Mouse (Mus musculus) stomach, embryonic 15.5 days (tissue): ENCODE measurements at regions not wholly inside any gene's neighbourhood (a gene's known extent, or its start where the extent isn't known, plus 50 kb on each side); places are given as distances from the start of the nearest gene placed in this dataset.
"Not testable (repeated sequence)": the region's sequence is repeated elsewhere in the genome, so short reads cannot be mapped to it uniquely, and the experiment has no call there.

Source experiments
- ATAC-seq: fragments of 200-750 bp; cut with Nextera tagmentation; 2 replicates; pipeline ENCODE4 v1.8.0; 2017; ENCODE audit warnings: low read depth, moderate number of reproducible peaks, moderate TSS enrichment; ENCODE audit not compliant: insufficient read depth, low FRiP score
- H3K27ac ChIP-seq: fragments of 300-500 bp; sonication (generic); 2 replicates; pipeline ENCODE4 v1.5.1; 2015; ENCODE audit warnings: mild to moderate bottlenecking, inconsistent platforms
- H3K27me3 ChIP-seq: fragments of 300-500 bp; sonication (generic); replicated peaks from 2 replicates; pipeline ENCODE4 v1.6.1; 2015; ENCODE audit warnings: inconsistent platforms
- H3K36me3 ChIP-seq: fragments of 300-500 bp; sonication (generic); 2 replicates; pipeline ENCODE4 v1.6.1; 2015; ENCODE audit warnings: inconsistent platforms
- H3K4me1 ChIP-seq: fragments of 300-500 bp; sonication (generic); 2 replicates; pipeline ENCODE4 v1.6.1; 2015; ENCODE audit warnings: inconsistent platforms
- H3K4me2 ChIP-seq: fragments of 300-500 bp; sonication (generic); 2 replicates; pipeline ENCODE4 v1.6.1; 2015; ENCODE audit warnings: mild to moderate bottlenecking, inconsistent platforms
- H3K4me3 ChIP-seq: fragments of 300-500 bp; sonication (generic); replicated peaks from 2 replicates; pipeline ENCODE4 v1.5.1; 2015; ENCODE audit warnings: inconsistent platforms
- H3K9ac ChIP-seq: fragments of 300-500 bp; sonication (generic); 2 replicates; pipeline ENCODE4 v1.6.1; 2015; ENCODE audit warnings: inconsistent platforms
- H3K9me3 ChIP-seq: fragments of 300-500 bp; sonication (generic); 2 replicates; pipeline ENCODE4 v1.6.1; 2016; ENCODE audit warnings: inconsistent platforms
- WGBS: fragments of 180-500 bp; shearing (Covaris S2); methylation state at CpG from one replicate; pipeline ENCODE4 v1.1.7; 2015; 5-methylcytosine and 5-hydroxymethylcytosine counted together

GRCm38 (mm10) chr13:18651658-18652057 lies 65.4 kb upstream of the Vps41 start:
- Histone ChIP-seq H3K9me3 (no peaks in the 10 kb centered on the region), H3K27me3 (no peaks in the 10 kb centered on the region), H3K4me1 (no peaks in the 10 kb centered on the region), H3K9ac (no peak overlapping the region), H3K4me2 (no peak overlapping the region), H3K27ac (no peak overlapping the region), H3K36me3 (no peaks in the 10 kb centered on the region), H3K4me3 (no peak overlapping the region)
- no peak for ATAC-seq
- 83% methylated on average over 1 of the region's 1 CpGs for WGBS

GRCm38 (mm10) chr13:18614763-18615616 lies 102.1 kb upstream of the Vps41 start:
- Histone ChIP-seq H3K27me3 (no peaks in the 10 kb centered on the region), H3K27ac (no peak overlapping the region), H3K4me1 (no peaks in the 10 kb centered on the region), H3K9ac (no peak overlapping the region), H3K9me3 (no peaks in the 10 kb centered on the region), H3K4me2 (peak overlapping the region; percentile 34), H3K4me3 (no peak overlapping the region), H3K36me3 (no peaks in the 10 kb centered on the region)
- 17% methylated on average over 18 of the region's 18 CpGs for WGBS
- ATAC-seq = peak; percentile 47; the same call in 1 of the 2 replicates

DNA sequence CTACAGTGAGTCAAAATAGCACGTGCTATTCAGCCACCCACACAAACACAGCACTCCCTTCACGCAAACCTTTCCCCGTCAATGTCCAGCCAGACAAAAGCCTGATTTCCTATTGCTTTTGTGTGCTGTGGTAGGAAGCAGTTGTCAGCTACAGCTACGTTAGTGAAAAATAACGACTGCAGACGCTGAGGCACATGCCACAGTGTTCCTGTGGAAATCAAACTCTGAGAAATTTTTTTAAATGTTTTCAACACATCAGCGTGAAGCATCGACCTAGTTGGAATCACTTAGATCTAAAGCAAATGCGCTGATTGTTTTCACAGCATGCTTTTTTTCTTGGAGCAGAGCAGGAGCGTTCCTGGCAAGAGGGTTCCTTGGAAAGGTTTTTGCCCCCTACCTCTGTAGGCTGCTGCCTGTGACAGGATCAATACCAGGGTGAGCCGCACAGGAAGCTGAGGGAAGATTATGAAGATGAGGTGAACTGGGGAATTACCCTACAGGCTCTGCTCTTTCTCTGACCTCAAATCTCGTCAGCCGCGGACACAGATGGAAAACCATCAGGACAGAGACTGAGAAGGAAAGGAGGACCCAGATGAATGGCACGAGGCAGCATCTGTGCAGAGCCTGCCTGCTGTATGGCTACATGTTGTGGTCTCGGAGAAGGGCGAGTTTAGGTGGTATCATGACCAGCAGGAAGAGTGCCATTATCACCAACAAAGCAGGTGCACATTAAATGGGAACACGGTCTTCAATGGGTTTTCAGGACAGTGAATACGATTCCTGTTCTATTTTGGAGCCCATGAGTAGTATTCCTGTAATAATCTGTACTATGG lies 136.2 kb upstream of the Vps41 start:
- H3K27ac ChIP-seq = no peak overlapping the region
- no peak for ATAC-seq
- H3K4me3 ChIP-seq = no peak overlapping the region
- H3K9ac ChIP-seq = no peak overlapping the region
- no peaks in the 10 kb centered on the region for H3K9me3 ChIP-seq
- H3K36me3 ChIP-seq = no peaks in the 10 kb centered on the region
- H3K4me2 ChIP-seq = no peak overlapping the region
- no peaks in the 10 kb centered on the region for H3K27me3 ChIP-seq
- H3K4me1 ChIP-seq = no peaks in the 10 kb centered on the region
- 46% methylated on average over 19 of the region's 19 CpGs for WGBS

DNA sequence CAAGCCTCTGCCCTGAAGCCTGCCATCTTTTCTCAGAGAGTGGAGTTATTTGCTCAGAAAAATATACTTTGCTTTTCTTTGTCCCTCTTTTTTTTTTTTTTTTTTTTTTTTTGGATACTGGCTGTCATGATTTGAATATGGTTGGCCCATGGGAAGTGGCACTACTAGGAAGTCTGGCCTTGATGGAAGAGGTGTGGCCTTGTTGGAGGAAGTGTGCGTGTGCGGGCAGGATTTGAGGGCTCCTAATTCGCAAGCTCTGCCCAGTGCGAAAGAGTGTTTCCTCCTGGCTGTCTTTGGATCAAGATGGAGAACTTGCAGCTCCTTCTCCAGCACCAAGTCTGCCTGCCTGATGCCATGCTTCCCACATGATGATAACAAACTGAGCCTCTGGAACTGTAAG lies 141.1 kb upstream of the Vps41 start:
- H3K9ac ChIP-seq = no peak overlapping the region
- no peaks in the 10 kb centered on the region for H3K4me1 ChIP-seq
- no peak overlapping the region for H3K27ac ChIP-seq
- ATAC-seq = no peak
- no peaks in the 10 kb centered on the region for H3K27me3 ChIP-seq
- no peak overlapping the region for H3K4me3 ChIP-seq
- 74% methylated on average over 4 of the region's 4 CpGs for WGBS
- H3K4me2 ChIP-seq = no peak overlapping the region
- H3K36me3 ChIP-seq = no peaks in the 10 kb centered on the region
- no peaks in the 10 kb centered on the region for H3K9me3 ChIP-seq

GRCm38 (mm10) chr13:18575599-18575998 lies 141.5 kb upstream of the Vps41 start:
- Histone ChIP-seq H3K9me3 (no peaks in the 10 kb centered on the region), H3K4me1 (no peaks in the 10 kb centered on the region), H3K4me2 (no peak overlapping the region), H3K4me3 (no peak overlapping the region), H3K9ac (no peak overlapping the region), H3K27ac (no peak overlapping the region), H3K27me3 (no peaks in the 10 kb centered on the region), H3K36me3 (no peaks in the 10 kb centered on the region)
- WGBS = 15% methylated on average over 5 of the region's 5 CpGs
- ATAC-seq = no peak

DNA sequence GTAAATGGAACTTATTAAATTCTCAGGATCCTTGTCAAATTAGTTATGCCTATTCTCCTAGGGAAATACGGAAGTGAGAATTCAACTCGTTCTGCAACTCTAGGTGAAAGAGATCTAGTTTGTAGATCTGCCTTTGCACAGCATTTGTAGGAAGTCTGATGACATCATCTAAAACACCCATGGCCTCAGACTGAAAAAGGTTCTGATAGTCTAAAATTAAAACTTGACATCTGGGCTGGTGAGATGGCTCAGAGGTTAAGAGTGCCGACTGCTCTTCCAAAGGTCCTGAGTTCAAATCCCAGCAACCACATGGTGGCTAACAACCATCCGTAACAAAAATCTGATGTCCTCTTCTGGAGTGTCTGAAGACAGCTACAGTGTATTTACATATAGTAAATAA lies 144.5 kb upstream of the Pou6f2 start:
- WGBS = 81% methylated on average over 4 of the region's 4 CpGs
- not testable (repeated sequence) for H3K4me1 ChIP-seq, H3K36me3 ChIP-seq, H3K4me3 ChIP-seq, H3K27ac ChIP-seq, H3K27me3 ChIP-seq, H3K9ac ChIP-seq, H3K4me2 ChIP-seq, ATAC-seq, H3K9me3 ChIP-seq

- Histone ChIP-seq H3K27me3 (no peaks in the 10 kb centered on the region), H3K27ac (no peak overlapping the region), H3K4me1 (no peaks in the 10 kb centered on the region), H3K9ac (no peak overlapping the region), H3K36me3 (no peaks in the 10 kb centered on the region), H3K9me3 (no peaks in the 10 kb centered on the region), H3K4me3 (no peak overlapping the region), H3K4me2 (no peak overlapping the region)
- WGBS = 42% methylated on average over 1 of the region's 1 CpGs
- no peak for ATAC-seq
Observed at GRCm38 (mm10) chr13:18530509-18530908, 133.0 kb upstream of the Pou6f2 start.

- H3K4me2 ChIP-seq = no peak overlapping the region
- no peak overlapping the region for H3K27ac ChIP-seq
- H3K27me3 ChIP-seq = 0 out of 2 replicates have a peak, but pooled peaks cover 4% of the 10 kb centered on the region
- no peaks in the 10 kb centered on the region for H3K36me3 ChIP-seq
- H3K9ac ChIP-seq = no peak overlapping the region
- no peaks in the 10 kb centered on the region for H3K4me1 ChIP-seq
- 26% methylated on average over 4 of the region's 4 CpGs for WGBS
- H3K4me3 ChIP-seq = no peak overlapping the region
- H3K9me3 ChIP-seq = no peaks in the 10 kb centered on the region
- no peak for ATAC-seq
Observed at GRCm38 (mm10) chr13:18498159-18498558, 100.7 kb upstream of the Pou6f2 start.

DNA sequence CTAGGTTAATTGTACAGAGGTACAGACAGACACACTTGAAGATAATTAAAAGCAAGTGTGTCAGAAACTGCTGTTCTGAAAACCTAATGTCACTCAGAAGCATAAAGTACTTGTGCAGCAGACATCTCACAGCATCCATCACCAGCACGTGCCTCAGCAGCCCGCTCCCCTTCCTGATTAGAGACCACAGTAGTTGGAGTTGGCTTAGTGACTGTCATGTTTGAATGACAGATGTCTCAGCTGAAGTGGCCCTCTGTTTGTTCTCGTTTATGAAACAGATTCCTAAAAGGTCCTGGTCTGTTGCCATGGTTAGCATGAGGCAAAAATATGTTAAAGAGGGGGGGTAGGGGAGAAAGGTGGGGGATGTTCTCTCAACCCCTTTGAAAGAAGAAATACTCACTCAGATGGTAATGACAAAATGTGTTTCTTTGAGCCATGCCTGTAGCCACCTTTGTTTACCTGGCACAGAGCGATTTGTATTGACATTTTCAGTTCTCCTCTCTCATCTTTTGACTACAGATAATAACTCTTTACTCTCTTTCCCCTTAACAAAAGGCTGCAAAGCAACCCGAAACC lies 100.2 kb upstream of the Pou6f2 start:
- 16% methylated on average over 5 of the region's 5 CpGs for WGBS
- no peaks in the 10 kb centered on the region for H3K9me3 ChIP-seq

GRCm38 (mm10) chr13:18495021-18495811 lies 97.7 kb upstream of the Pou6f2 start:
- no peak overlapping the region for H3K4me3 ChIP-seq
- no peak overlapping the region for H3K4me2 ChIP-seq
- 0 out of 2 replicates have a peak, but pooled peaks cover 4% of the 10 kb centered on the region for H3K27me3 ChIP-seq
- no peak overlapping the region for H3K9ac ChIP-seq
- H3K9me3 ChIP-seq = no peaks in the 10 kb centered on the region
- no peaks in the 10 kb centered on the region for H3K36me3 ChIP-seq
- no peak for ATAC-seq
- 64% methylated on average over 10 of the region's 10 CpGs for WGBS
- no peak overlapping the region for H3K27ac ChIP-seq
- H3K4me1 ChIP-seq = no peaks in the 10 kb centered on the region

More for the DNA sequence above, 100.2 kb upstream of the Pou6f2 start:
- Histone ChIP-seq H3K27ac (no peak overlapping the region), H3K27me3 (0 out of 2 replicates have a peak, but pooled peaks cover 4% of the 10 kb centered on the region), H3K36me3 (no peaks in the 10 kb centered on the region), H3K4me1 (no peaks in the 10 kb centered on the region), H3K4me3 (no peak overlapping the region), H3K9ac (no peak overlapping the region), H3K4me2 (no peak overlapping the region)
- no peak for ATAC-seq

DNA sequence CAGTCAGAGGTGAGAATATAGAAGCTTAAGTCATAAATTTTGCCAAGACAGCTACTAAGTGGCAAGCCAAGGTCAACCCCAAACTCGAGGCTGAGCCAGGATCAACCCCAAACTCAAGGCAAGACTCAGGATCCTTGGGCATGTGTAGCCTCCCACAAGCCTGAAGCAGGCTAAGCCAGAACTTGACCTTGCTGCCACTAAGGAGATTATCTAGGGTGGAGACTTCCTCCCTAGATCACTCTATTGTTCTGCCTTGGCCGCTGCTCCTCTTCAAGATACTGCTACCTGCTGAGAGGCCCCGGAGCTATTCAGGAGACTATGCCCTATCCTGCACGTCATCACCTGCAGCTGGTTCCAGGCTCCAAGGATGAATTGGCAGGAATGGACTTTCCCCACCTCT lies 88.3 kb upstream of the Pou6f2 start:
- 44% methylated on average over 4 of the region's 4 CpGs for WGBS
- H3K27me3 ChIP-seq, H3K9ac ChIP-seq: not testable (repeated sequence)

More for the DNA sequence above, 88.3 kb upstream of the Pou6f2 start:
- H3K27ac ChIP-seq, ATAC-seq, H3K9me3 ChIP-seq, H3K36me3 ChIP-seq, H3K4me1 ChIP-seq, H3K4me2 ChIP-seq, H3K4me3 ChIP-seq: not testable (repeated sequence)
